Mouse (Mus musculus): ENCODE measurements around the gene E130114P18Rik. TPM values are rescaled to one million over a fixed set of nuclear protein-coding genes. Genes with fewer than 3 reads are reported as not detected.

E130114P18Rik gene
- not detected for total RNA-seq (2023)

GRCm38 (mm10) chr4:97777706-97778176, at the start of gene E130114P18Rik:
E130114P18Rik (minus strand) TSS chr4:97778078.

GRCm38 (mm10) chr4:97772641-97773040, 5.2 kb downstream of the E130114P18Rik start, which contains the start of gene Nfia:
Nfia (plus strand) TSS chr4:97772734.

Other genes starting within 250 kb of the E130114P18Rik start
- gene Nfia, start 5.3 kb downstream of the E130114P18Rik start, total RNA-seq (2023): 1 to 10 TPM; 4.8 to 6.5 TPM

All from B cell, adult 67 days (primary cell).